Mouse (Mus musculus): ENCODE measurements around the gene Tcerg1l. TPM values are rescaled to one million over a fixed set of nuclear protein-coding genes. Genes with fewer than 3 reads are reported as not detected.

Gene Tcerg1l
- total RNA-seq (2012; rRNA removed) (0.13 and 0.25 TPM in 2 replicates), total RNA-seq (2014; rRNA removed) (0.31 and 0.40 TPM in 2 replicates), polyA plus RNA-seq (2012; ENCODE audit: insufficient read length, low read depth) (0.74 and 0.81 TPM in 2 replicates)

DNA sequence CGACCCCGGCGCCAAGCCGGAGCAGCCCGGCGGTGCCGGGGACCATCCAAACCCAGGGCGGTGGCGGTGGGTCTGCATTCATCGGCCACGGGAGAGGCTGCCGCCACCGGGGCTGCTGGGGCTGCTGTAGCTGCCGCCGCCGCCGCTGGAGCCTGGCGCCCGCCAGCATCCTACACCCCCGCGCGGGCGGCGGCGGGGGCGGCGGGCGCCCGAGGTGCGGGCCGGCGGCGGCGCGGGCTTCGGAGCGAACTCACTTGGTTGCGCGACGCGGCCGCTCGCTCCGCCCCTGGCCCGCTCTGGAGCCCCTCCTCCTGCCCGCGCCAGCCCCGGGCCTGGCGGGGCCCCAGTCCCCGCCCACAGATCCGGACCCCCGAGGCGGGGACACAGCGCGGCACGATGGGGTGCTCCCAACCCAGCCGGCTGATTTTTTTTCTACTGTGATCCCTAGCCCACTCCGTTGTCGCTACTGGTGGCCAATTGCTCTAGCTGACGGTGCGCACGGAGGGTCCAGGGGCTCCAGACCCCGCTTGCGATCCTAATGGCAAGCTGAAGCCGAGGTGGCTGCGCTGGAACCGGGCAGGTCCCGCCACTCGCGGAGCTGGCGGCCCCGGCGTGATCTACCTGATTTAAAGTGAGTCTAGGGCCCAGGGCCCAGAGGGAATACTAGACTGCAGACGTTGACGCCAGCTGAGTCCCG lies at the start of gene Tcerg1l:
Gene Tcerg1l (minus strand): TSS at position 246 of the 697 bp plus-strand sequence.
- no peak for TF ChIP-seq ZKSCAN1 (IDR thresholded peaks at IDR 0.05; ENCODE audit: borderline replicate concordance, low read depth, low read length)
- Histone ChIP-seq H3K9me3 (replicated peaks; ENCODE audit: low read length) (peaks cover 9% of the 10 kb centered on the region), H3K9ac (ENCODE audit: insufficient read depth, low read depth) (no peak within 1 kb of the TSS), H3K27ac (ENCODE audit: insufficient read depth, low read depth) (no peak within 1 kb of the TSS), H3K36me3 (replicated peaks in 1 of 2; ENCODE audit: control insufficient read depth in 1 of 2, insufficient read depth in 1 of 2, low read length in 1 of 2) (no peaks in the 10 kb centered on the region), H3K4me2 (ENCODE audit: insufficient read depth, low read depth, poor library complexity, severe bottlenecking) (peak within 1 kb of the TSS; percentile 34), H3K27me3 (replicated peaks) (peaks cover 19% of the 10 kb centered on the region), H3K79me2 (replicated peaks; ENCODE audit: control insufficient read depth, extremely low read depth, insufficient read depth, poor library complexity, severe bottlenecking) (no peaks in the 10 kb centered on the region), H3K4me1 (ENCODE audit: control insufficient read depth in 1 of 2, insufficient read depth in 2 of 2) (peaks cover 0 to 17% of the 10 kb centered on the region in 2 experiments; a peak in 2 of 4 replicates), H3K4me3 (replicated peaks in 1 of 3; ENCODE audit: low read depth in 2 of 3, low read length in 2 of 3, poor library complexity in 1 of 3) (peak within 1 kb of the TSS in 2 of 3 experiments; percentile 37 to 44)
- no peak for DNase-seq (ENCODE audit: extremely low read depth)
- in situ Hi-C loops (cut with MboI; ENCODE audit: low pct_ligation_motif_present, low pct_unique_long_range_greater_than_20kb, low sequenced_read_pairs) (no loop called here), dilution Hi-C loops (cut with MboI; ENCODE audit: extremely low pct_ligation_motif_present, extremely low pct_unique_long_range_greater_than_20kb, low sequenced_read_pairs) (no loop called here)

GRCm38 (mm10) chr7:138442096-138442495 lies 44.6 kb upstream of the Tcerg1l start:
- Histone ChIP-seq H3K27me3 (replicated peaks) (peaks cover 93% of the 10 kb centered on the region), H3K27ac (ENCODE audit: insufficient read depth, low read depth) (no peak overlapping the region), H3K4me1 (ENCODE audit: control insufficient read depth in 1 of 2, insufficient read depth in 2 of 2) (no peaks in the 10 kb centered on the region; a peak in 1 of 4 replicates), H3K9me3 (replicated peaks; ENCODE audit: low read length) (no peaks in the 10 kb centered on the region), H3K79me2 (replicated peaks; ENCODE audit: control insufficient read depth, extremely low read depth, insufficient read depth, poor library complexity, severe bottlenecking) (no peaks in the 10 kb centered on the region), H3K9ac (ENCODE audit: insufficient read depth, low read depth) (no peak overlapping the region), H3K4me3 (replicated peaks in 1 of 3; ENCODE audit: low read depth in 2 of 3, low read length in 2 of 3, poor library complexity in 1 of 3) (no peak overlapping the region), H3K36me3 (replicated peaks in 1 of 2; ENCODE audit: control insufficient read depth in 1 of 2, insufficient read depth in 1 of 2, low read length in 1 of 2) (no peaks in the 10 kb centered on the region), H3K4me2 (ENCODE audit: insufficient read depth, low read depth, poor library complexity, severe bottlenecking) (no peak overlapping the region)
- dilution Hi-C loops (cut with MboI; ENCODE audit: extremely low pct_ligation_motif_present, extremely low pct_unique_long_range_greater_than_20kb, low sequenced_read_pairs) (no loop called here), in situ Hi-C loops (cut with MboI; ENCODE audit: low pct_ligation_motif_present, low pct_unique_long_range_greater_than_20kb, low sequenced_read_pairs) (loop anchor here (25.0 kb wide), 1 partner anchor 955 kb away; no protein-coding TSS in a partner anchor)
- no peak for TF ChIP-seq HCFC1 (IDR thresholded peaks at IDR 0.05; ENCODE audit: low read depth, low read length)
- no peak for TF ChIP-seq IRF4 (IDR thresholded peaks at IDR 0.05; ENCODE audit: low read depth, low read length)
- TF ChIP-seq CHD1 (IDR thresholded peaks at IDR 0.05; ENCODE audit: low read depth, low read length) = no peak
- TF ChIP-seq E2F4 (IDR thresholded peaks at IDR 0.05; ENCODE audit: insufficient replicate concordance, low read depth, low read length) = no peak
- TF ChIP-seq BHLHE40 (IDR thresholded peaks at IDR 0.05; ENCODE audit: low read depth, low read length) = no peak
- no peak for TF ChIP-seq PAX5 (IDR thresholded peaks at IDR 0.05; ENCODE audit: low read length)
- no peak for TF ChIP-seq MXI1 (IDR thresholded peaks at IDR 0.05; ENCODE audit: low read depth, low read length)
- TF ChIP-seq JUND (conservative IDR thresholded peaks at IDR 0.05; ENCODE audit: low read depth, low read length) = no peak
- TF ChIP-seq RAD21 (IDR thresholded peaks at IDR 0.05; ENCODE audit: low read depth, low read length) = no peak
- no peak for TF ChIP-seq POLR2AphosphoS2 (IDR thresholded peaks at IDR 0.05; ENCODE audit: low read depth, low read length)
- TF ChIP-seq ELF1 (IDR thresholded peaks at IDR 0.05; ENCODE audit: low read depth, low read length) = no peak
- TF ChIP-seq ZMIZ1 (IDR thresholded peaks at IDR 0.05; ENCODE audit: low read depth, low read length) = no peak
- TF ChIP-seq ZKSCAN1 (IDR thresholded peaks at IDR 0.05; ENCODE audit: borderline replicate concordance, low read depth, low read length) = no peak
- TF ChIP-seq ZC3H11A (IDR thresholded peaks at IDR 0.05; ENCODE audit: low read depth, low read length) = no peak
- no peak for DNase-seq (ENCODE audit: extremely low read depth)

All from CH12.LX (cell line).